Mouse (Mus musculus) ES-E14 (cell line): Measurements from ENCODE around the gene Uxs1.

Experiments used
- CHD2 ChIP-seq: IDR thresholded peaks from 2 replicates; pipeline ENCODE4 v1.6.1; 2014; ENCODE audit warnings: mild to moderate bottlenecking, low read depth, low read length, inconsistent platforms
- HCFC1 ChIP-seq: IDR thresholded peaks from 2 replicates; pipeline ENCODE4 v1.6.1; 2012; ENCODE audit warnings: low read length, inconsistent platforms, borderline replicate concordance; ENCODE audit not compliant: insufficient read depth
- MAFK ChIP-seq: IDR thresholded peaks from 2 replicates; pipeline ENCODE4 v1.6.1; 2014; ENCODE audit warnings: mild to moderate bottlenecking, low read depth, low read length, inconsistent platforms; ENCODE audit not compliant: insufficient read depth
- ZC3H11A ChIP-seq: IDR thresholded peaks from 2 replicates; pipeline ENCODE4 v1.6.1; 2012; ENCODE audit warnings: low read depth, mild to moderate bottlenecking, inconsistent platforms, low read length, borderline replicate concordance
- ZNF384 ChIP-seq: IDR thresholded peaks from 2 replicates; pipeline ENCODE4 v1.6.1; 2012; ENCODE audit warnings: low read depth, low read length, inconsistent platforms

DNA sequence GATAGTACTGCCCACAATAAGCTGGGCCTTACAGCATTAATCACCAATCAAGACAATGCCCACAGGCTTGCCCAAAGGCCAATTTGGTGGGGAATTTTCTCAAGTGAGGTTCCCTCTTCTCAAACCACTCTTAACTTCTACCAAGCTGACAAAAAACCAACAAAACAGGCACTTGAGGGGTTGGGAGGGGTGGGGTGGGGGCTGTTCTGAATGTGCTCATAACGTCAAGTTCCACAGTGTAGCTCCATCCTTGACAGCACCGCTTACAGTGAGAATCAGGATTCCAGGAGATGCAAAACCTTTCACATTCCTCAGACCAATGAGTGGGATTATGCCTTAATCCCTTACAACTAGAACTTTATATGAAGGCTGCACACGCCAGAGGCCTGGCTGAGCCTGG, 44.4 kb downstream of the Uxs1 start:
- TF ChIP-seq ZNF384 (no peak), CHD2 (no peak), HCFC1 (no peak), ZC3H11A (no peak), MAFK (no peak)
